ENCODE assay signal across 17 mouse cellular contexts in genomic region chr15:87169136-87169535, GRCm38 (mm10).
DNase-seq lines count a peak whose midpoint lies in the region; ATAC-seq lines count a peak whose summit lies in the region.
"Had no signal": no experiment of that assay in that cellular context is flagged by ENCODE, and none has a peak within 500 bp of the region (broad histone marks: within the 10 kb centered on the region; RNA-seq: fewer than 3 reads in every experiment).

No protein-coding gene starts in this region.

- no peaks in the 10 kb centered on the region for H3K4me1 ChIP-seq in midbrain, embryonic 15.5 days
- H3K4me1 ChIP-seq: embryonic facial prominence, embryonic 10.5 days; embryonic facial prominence, embryonic 12.5 days; forebrain, embryonic 13.5 days; forebrain, embryonic 15.5 days had no signal

- ATAC-seq in midbrain, embryonic 15.5 days (replicated peaks) = no peak
- ATAC-seq: forebrain, embryonic 13.5 days; forebrain, embryonic 15.5 days; forebrain, postnatal 0 days had no signal

- DNase-seq in adrenal gland, adult 2 months = peak; percentile 47
- DNase-seq in adrenal gland, postnatal 25 days = no peak
- peak; percentile 14 for DNase-seq in heart, adult 11 months
- DNase-seq in heart, postnatal 4 days = no peak
- peak; percentile 35 for DNase-seq in adrenal gland, postnatal 14 days
- DNase-seq in layer of hippocampus, postnatal 36 days = no peak
- DNase-seq: cerebellum, adult 11-12 months; cerebellum, adult 2 months; cerebellum, adult 9-10 months; cerebellum, postnatal 10 days; cerebellum, postnatal 25 days; forebrain, postnatal 0 days had no signal

- H3K27ac ChIP-seq in midbrain, embryonic 15.5 days = no peak overlapping the region
- H3K27ac ChIP-seq: embryonic facial prominence, embryonic 10.5 days; embryonic facial prominence, embryonic 12.5 days; forebrain, embryonic 13.5 days; forebrain, embryonic 15.5 days had no signal

- H3K4me3 ChIP-seq in midbrain, embryonic 15.5 days = no peak overlapping the region
- H3K4me3 ChIP-seq: embryonic facial prominence, embryonic 10.5 days; embryonic facial prominence, embryonic 12.5 days; forebrain, embryonic 13.5 days; forebrain, embryonic 15.5 days had no signal

- no peaks in the 10 kb centered on the region for H3K36me3 ChIP-seq in midbrain, embryonic 15.5 days (replicated peaks)
- H3K36me3 ChIP-seq: embryonic facial prominence, embryonic 10.5 days; embryonic facial prominence, embryonic 12.5 days; forebrain, embryonic 15.5 days had no signal

- H3K9me3 ChIP-seq in midbrain, embryonic 15.5 days = no peaks in the 10 kb centered on the region
- H3K9me3 ChIP-seq: embryonic facial prominence, embryonic 10.5 days; embryonic facial prominence, embryonic 12.5 days; forebrain, embryonic 15.5 days had no signal

- no peak overlapping the region for H3K9ac ChIP-seq in midbrain, embryonic 15.5 days
- H3K9ac ChIP-seq: embryonic facial prominence, embryonic 12.5 days; forebrain, embryonic 13.5 days; forebrain, embryonic 15.5 days; forebrain, postnatal 0 days had no signal

- no peaks in the 10 kb centered on the region for H3K27me3 ChIP-seq in midbrain, embryonic 15.5 days (replicated peaks)
- H3K27me3 ChIP-seq: embryonic facial prominence, embryonic 12.5 days; forebrain, embryonic 13.5 days; forebrain, embryonic 15.5 days had no signal

- no peak overlapping the region for H3K4me2 ChIP-seq in midbrain, embryonic 15.5 days
- H3K4me2 ChIP-seq: embryonic facial prominence, embryonic 12.5 days; forebrain, embryonic 13.5 days; forebrain, embryonic 15.5 days had no signal

- WGBS in midbrain, embryonic 15.5 days = 82% methylated on average over 5 of the region's 5 CpGs

Comparison
In these comparisons a context has a peak if more than half of its experiments do, and no peak if none do; other contexts are left out.
1. DNase-seq: peak in adrenal gland, adult 2 months (single experiment), heart, adult 11 months (single experiment) and adrenal gland, postnatal 14 days (single experiment); none in adrenal gland, postnatal 25 days (single experiment), heart, postnatal 4 days (single experiment) and layer of hippocampus, postnatal 36 days (0 of 2).